Mouse (Mus musculus) splenic B cell, adult 2 months (primary cell): ENCODE measurements around the gene Glipr1l2.

Experiments
- DNase-seq: peaks from one replicate; pipeline ENCODE4 v3.0.0-alpha.2; 2011; ENCODE audit warnings: low read depth, low spot score
- H3K27me3 ChIP-seq: 2 replicates; pipeline ENCODE4 v1.6.1; 2012; ENCODE audit warnings: mild to moderate bottlenecking, low read length, moderate library complexity, mixed read lengths; ENCODE audit not compliant: control insufficient read depth, poor library complexity, insufficient read depth, severe bottlenecking
- H3K36me3 ChIP-seq: 2 replicates; pipeline ENCODE4 v1.6.1; 2012; ENCODE audit warnings: mild to moderate bottlenecking, low read length, moderate library complexity, mixed read lengths; ENCODE audit not compliant: control insufficient read depth, poor library complexity, insufficient read depth, severe bottlenecking

The Glipr1l2 gene

GRCm38 (mm10) chr10:112139834-112140233 lies 56.7 kb downstream of the Glipr1l2 start:
- Histone ChIP-seq H3K36me3 (no peaks in the 10 kb centered on the region), H3K27me3 (no peaks in the 10 kb centered on the region)
- DNase-seq = no peak
